Mouse (Mus musculus) heart, embryonic 14.5 days (tissue): ENCODE measurements around the gene Gm2696. TPM values are rescaled to one million over a fixed set of nuclear protein-coding genes. Genes with fewer than 3 reads are reported as not detected.
"Not testable (repeated sequence)": the region's sequence is repeated elsewhere in the genome, so short reads cannot be mapped to it uniquely, and the experiment has no call there.

Source experiments
- ATAC-seq: fragments of 200-750 bp; cut with Nextera tagmentation; 2 replicates; pipeline ENCODE4 v1.8.0; 2017; ENCODE audit warnings: low read depth, moderate TSS enrichment; ENCODE audit not compliant: insufficient number of reproducible peaks, insufficient read depth, low FRiP score
- H3K27ac ChIP-seq, 2 experiments: fragments of 200-500 bp in 1 of 2; fragments of 300-500 bp in 1 of 2; sonication (generic) in 1 of 2; replicated peaks in 1 of 2; 2 replicates each; pipeline ENCODE4 v1.5.1; 2012 to 2014; ENCODE audit warnings: low read depth in 2 of 2, low read length in 2 of 2, control low read depth in 1 of 2, mild to moderate bottlenecking in 1 of 2, mixed read lengths in 1 of 2; ENCODE audit not compliant: control insufficient read depth in 1 of 2, insufficient read depth in 1 of 2
- H3K27me3 ChIP-seq: fragments of 300-500 bp; sonication (generic); 2 replicates; pipeline ENCODE4 v1.6.1; 2014; ENCODE audit warnings: mild to moderate bottlenecking, low read length, control low read depth; ENCODE audit not compliant: control insufficient read depth, insufficient read depth
- H3K36me3 ChIP-seq: fragments of 300-500 bp; sonication (generic); 2 replicates; pipeline ENCODE4 v1.6.1; 2014; ENCODE audit warnings: mild to moderate bottlenecking, control low read depth, low read length, mixed read lengths; ENCODE audit not compliant: control insufficient read depth, insufficient read depth
- H3K4me1 ChIP-seq, 2 experiments: fragments of 200-500 bp in 1 of 2; fragments of 300-500 bp in 1 of 2; sonication (generic) in 1 of 2; 2 replicates each; pipeline ENCODE4 v1.6.1; 2012 to 2014; ENCODE audit warnings: low read length in 2 of 2, control low read depth in 1 of 2, mixed read lengths in 1 of 2; ENCODE audit not compliant: control insufficient read depth in 2 of 2, insufficient read depth in 2 of 2
- H3K4me2 ChIP-seq: fragments of 300-500 bp; sonication (generic); 2 replicates; pipeline ENCODE4 v1.6.1; 2014; ENCODE audit warnings: mild to moderate bottlenecking, low read length
- H3K4me3 ChIP-seq, 2 experiments: fragments of 200-500 bp in 1 of 2; fragments of 300-500 bp in 1 of 2; sonication (generic) in 1 of 2; 2 replicates each; pipeline ENCODE4 v1.5.1; 2012 to 2014; ENCODE audit warnings: low read length in 2 of 2, mild to moderate bottlenecking in 2 of 2, control low read depth in 1 of 2, low read depth in 1 of 2, moderate library complexity in 1 of 2; ENCODE audit not compliant: control insufficient read depth in 1 of 2, insufficient read depth in 1 of 2
- H3K9ac ChIP-seq: fragments of 300-500 bp; sonication (generic); 2 replicates; pipeline ENCODE4 v1.6.1; 2014; ENCODE audit warnings: mild to moderate bottlenecking, low read length
- H3K9me3 ChIP-seq: fragments of 300-500 bp; sonication (generic); 2 replicates; pipeline ENCODE4 v1.6.1; 2016; ENCODE audit warnings: low read length, control low read depth; ENCODE audit not compliant: control insufficient read depth
- WGBS: fragments of 180-500 bp; shearing (Covaris S2); extraction: QIAGEN DNeasy Blood & Tissue Kit; methylation state at CpG from one replicate; pipeline ENCODE4 v1.1.7; 2014; 5-methylcytosine and 5-hydroxymethylcytosine counted together
- polyA plus RNA-seq: library from polyadenylated mRNA; unstranded; fragments of >200 nt; fragmentation: Nextera tagmentation; extraction: Ambion mirVana; gene quantifications from 2 replicates; pipeline ENCODE4 v1.2.1, GENCODE M21; 2014

Gm2696 gene
- polyA plus RNA-seq: not detected in 2 replicates

- WGBS: 35% methylated on average over 4 of the region's 4 CpGs
- H3K4me2 ChIP-seq: no peak within 1 kb of the TSS
- H3K27ac ChIP-seq: no peak within 1 kb of the TSS
- no peaks in the 10 kb centered on the region for H3K36me3 ChIP-seq
- ATAC-seq: no peak
- no peaks in the 10 kb centered on the region for H3K4me1 ChIP-seq
- H3K9ac ChIP-seq: no peak within 1 kb of the TSS
- no peaks in the 10 kb centered on the region for H3K27me3 ChIP-seq
- H3K9me3 ChIP-seq: 0 out of 2 replicates have a peak, but pooled peaks cover 3% of the 10 kb centered on the region
- H3K4me3 ChIP-seq: no peak within 1 kb of the TSS
Observed at GRCm38 (mm10) chr10:77814382-77814781, at the start of gene Gm2696. Gm2696 (plus strand) TSS chr10:77814682.

GRCm38 (mm10) chr10:77769727-77770126, 44.8 kb upstream of the Gm2696 start:
- peak; percentile 50; the same call in 1 of the 2 replicates for ATAC-seq
- 76% methylated on average over 1 of the region's 1 CpGs for WGBS
- no peak overlapping the region for H3K4me2 ChIP-seq
- no peak overlapping the region for H3K27ac ChIP-seq
- no peaks in the 10 kb centered on the region for H3K36me3 ChIP-seq
- H3K4me1 ChIP-seq: no peaks in the 10 kb centered on the region
- no peaks in the 10 kb centered on the region for H3K27me3 ChIP-seq
- no peak overlapping the region for H3K4me3 ChIP-seq
- no peak overlapping the region for H3K9ac ChIP-seq
- no peaks in the 10 kb centered on the region; the same call in 1 of the 2 replicates for H3K9me3 ChIP-seq

GRCm38 (mm10) chr10:77771225-77771624, 43.3 kb upstream of the Gm2696 start, which contains the start of gene Gm3238:
Gm3238 (minus strand) TSS chr10:77771325.
- H3K27ac ChIP-seq, H3K9ac ChIP-seq, H3K9me3 ChIP-seq, H3K36me3 ChIP-seq, H3K4me2 ChIP-seq, H3K4me3 ChIP-seq, H3K4me1 ChIP-seq, H3K27me3 ChIP-seq, ATAC-seq: not testable (repeated sequence)
- WGBS: 67% methylated on average over 1 of the region's 1 CpGs

GRCm38 (mm10) chr10:77772142-77772541, 42.3 kb upstream of the Gm2696 start:
- not testable (repeated sequence) for H3K9me3 ChIP-seq, H3K36me3 ChIP-seq, H3K4me3 ChIP-seq, H3K4me1 ChIP-seq, H3K27ac ChIP-seq, ATAC-seq, H3K4me2 ChIP-seq, H3K27me3 ChIP-seq, H3K9ac ChIP-seq
- 30% methylated on average over 1 of the region's 3 CpGs for WGBS

GRCm38 (mm10) chr10:77776844-77777243, 37.6 kb upstream of the Gm2696 start, which contains the start of gene Gm7138:
Gm7138 (minus strand) TSS chr10:77776944.
- WGBS: 50% methylated on average over 1 of the region's 1 CpGs
- H3K9me3 ChIP-seq, ATAC-seq, H3K4me1 ChIP-seq, H3K36me3 ChIP-seq, H3K4me2 ChIP-seq, H3K27ac ChIP-seq, H3K4me3 ChIP-seq, H3K9ac ChIP-seq, H3K27me3 ChIP-seq: not testable (repeated sequence)

GRCm38 (mm10) chr10:77782442-77782841, 32.0 kb upstream of the Gm2696 start, which contains the start of gene Gm3250:
Gm3250 (minus strand) TSS chr10:77782542.
- not testable (repeated sequence) for H3K4me3 ChIP-seq, H3K9me3 ChIP-seq, H3K27me3 ChIP-seq, H3K9ac ChIP-seq, H3K4me2 ChIP-seq, H3K27ac ChIP-seq, H3K36me3 ChIP-seq, ATAC-seq, H3K4me1 ChIP-seq
- WGBS: no CpG with 5 or more reads among the region's 1 CpGs

- not testable (repeated sequence) for H3K9ac ChIP-seq, ATAC-seq, H3K4me3 ChIP-seq, H3K4me2 ChIP-seq, H3K36me3 ChIP-seq, H3K9me3 ChIP-seq, H3K4me1 ChIP-seq, H3K27me3 ChIP-seq, H3K27ac ChIP-seq
- WGBS: 21% methylated on average over 1 of the region's 3 CpGs
Observed at GRCm38 (mm10) chr10:77783396-77783795, 31.1 kb upstream of the Gm2696 start.

- H3K27ac ChIP-seq, H3K9me3 ChIP-seq, H3K27me3 ChIP-seq, H3K4me2 ChIP-seq, H3K36me3 ChIP-seq, ATAC-seq, H3K4me3 ChIP-seq, H3K4me1 ChIP-seq, H3K9ac ChIP-seq: not testable (repeated sequence)
- 20% methylated on average over 1 of the region's 1 CpGs for WGBS
Observed at GRCm38 (mm10) chr10:77787876-77788275, 26.6 kb upstream of the Gm2696 start, which contains the start of gene Gm7137. Gm7137 (minus strand) TSS chr10:77788200.
